Mouse (Mus musculus): ENCODE results near the gene Gm49353. TPM values are rescaled to one million over a fixed set of nuclear protein-coding genes. Genes with fewer than 3 reads are reported as not detected.

Gene Gm49353
- not detected for polyA plus RNA-seq (2014; fragmentation: Illumina TruSeq; extraction: RNeasy Lipid Tissue Mini Kit (QIAGEN cat#74804))

DNA sequence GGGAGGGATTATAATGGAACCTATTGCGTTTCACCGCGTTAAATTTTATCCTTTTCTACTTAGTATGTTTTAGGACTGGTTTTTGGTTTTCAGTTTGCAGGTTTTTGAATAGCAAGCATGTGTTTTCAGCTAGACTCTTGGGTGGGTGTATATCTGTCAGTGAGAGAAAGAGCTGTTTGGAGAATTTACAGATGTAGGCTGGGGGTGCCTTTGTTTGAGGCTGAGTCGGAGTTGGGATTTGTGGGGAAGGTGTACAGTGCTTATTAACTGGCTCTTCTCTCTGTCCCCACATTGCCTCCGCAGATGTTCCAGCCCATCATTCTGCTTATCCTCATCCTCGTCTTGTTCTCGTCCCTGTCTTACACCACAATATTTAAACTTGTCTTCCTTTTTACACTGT lies at the start of gene Gm49353:
TSS of gene Gm49353 (plus strand) at position 313 of the 400 bp plus-strand sequence.

DNA sequence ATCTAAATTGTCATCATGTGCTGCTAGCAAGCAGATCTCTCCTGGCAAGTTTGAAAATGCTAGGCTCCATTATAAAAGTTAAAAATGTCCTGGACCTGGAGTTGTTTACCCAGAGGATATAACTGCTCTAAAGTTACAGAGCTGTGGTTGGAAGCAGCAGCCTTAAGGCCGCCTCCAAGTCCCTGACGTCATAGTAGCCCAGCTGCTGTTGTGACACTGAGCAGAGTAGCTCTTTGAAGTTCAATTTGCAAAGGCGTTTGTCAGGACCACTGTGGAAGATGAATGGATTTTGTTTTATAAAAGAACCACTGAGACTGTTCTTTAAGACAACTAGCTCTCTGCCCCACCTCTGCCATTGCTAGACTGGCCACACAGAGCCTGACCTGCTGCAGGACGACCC lies 12.7 kb downstream of the Gm49353 start, which contains the start of gene 9330159F19Rik:
TSS of gene 9330159F19Rik (plus strand) at position 154 of the 400 bp plus-strand sequence.

Other genes with a start within 250 kb of the Gm49353 start
- gene 2310057J18Rik, start 212.7 kb upstream of the Gm49353 start, polyA plus RNA-seq (2014; fragmentation: Illumina TruSeq; extraction: RNeasy Lipid Tissue Mini Kit (QIAGEN cat#74804)), result not detected
- not detected for gene Soga3, start 55.1 kb upstream of the Gm49353 start, polyA plus RNA-seq (2014; fragmentation: Illumina TruSeq; extraction: RNeasy Lipid Tissue Mini Kit (QIAGEN cat#74804))
- 1.4 TPM for gene 9330159F19Rik, start 12.7 kb downstream of the Gm49353 start, polyA plus RNA-seq (2014; fragmentation: Illumina TruSeq; extraction: RNeasy Lipid Tissue Mini Kit (QIAGEN cat#74804))
- 73.9 TPM for gene Echdc1, start 114.2 kb downstream of the Gm49353 start, polyA plus RNA-seq (2014; fragmentation: Illumina TruSeq; extraction: RNeasy Lipid Tissue Mini Kit (QIAGEN cat#74804))
- 142 TPM for gene Rnf146, start 163.5 kb downstream of the Gm49353 start, polyA plus RNA-seq (2014; fragmentation: Illumina TruSeq; extraction: RNeasy Lipid Tissue Mini Kit (QIAGEN cat#74804))

Data from ovary, adult 10 weeks (tissue).